Mouse (Mus musculus) spleen, adult 12 weeks (tissue): ENCODE results near the gene 2010300C02Rik.
"Not testable (repeated sequence)": the region's sequence is repeated elsewhere in the genome, so short reads cannot be mapped to it uniquely, and the experiment has no call there.

Experiments
- DNase-seq: peaks from one replicate; pipeline ENCODE4 v3.0.0; 2022; ENCODE audit warnings: low spot score

Gene 2010300C02Rik

GRCm38 (mm10) chr1:37719761-37720640, at the start of gene 2010300C02Rik:
Gene 2010300C02Rik, minus strand, starts transcription at chr1:37720085.
- DNase-seq, result no peak

GRCm38 (mm10) chr1:37759407-37759806, 39.5 kb upstream of the 2010300C02Rik start:
- DNase-seq, result no peak

- no peak for DNase-seq
Measured at GRCm38 (mm10) chr1:37744650-37745259, 24.9 kb upstream of the 2010300C02Rik start.

GRCm38 (mm10) chr1:37742602-37743270, 22.9 kb upstream of the 2010300C02Rik start:
- no peak for DNase-seq

- no peak for DNase-seq
Measured at GRCm38 (mm10) chr1:37742126-37742525, 22.2 kb upstream of the 2010300C02Rik start.

GRCm38 (mm10) chr1:37740161-37740802, 20.4 kb upstream of the 2010300C02Rik start:
- DNase-seq, result no peak

GRCm38 (mm10) chr1:37738895-37739294, 19.0 kb upstream of the 2010300C02Rik start:
- no peak for DNase-seq

GRCm38 (mm10) chr1:37737045-37737444, 17.2 kb upstream of the 2010300C02Rik start:
- DNase-seq, result no peak

- DNase-seq, result no peak
Measured at GRCm38 (mm10) chr1:37735932-37736331, 16.0 kb upstream of the 2010300C02Rik start.

GRCm38 (mm10) chr1:37734841-37735240, 15.0 kb upstream of the 2010300C02Rik start:
- DNase-seq, result no peak

GRCm38 (mm10) chr1:37729353-37729752, 9.5 kb upstream of the 2010300C02Rik start:
- DNase-seq, result no peak

GRCm38 (mm10) chr1:37728053-37728452, 8.2 kb upstream of the 2010300C02Rik start:
- DNase-seq, result no peak

- no peak for DNase-seq
Measured at GRCm38 (mm10) chr1:37727186-37727585, 7.3 kb upstream of the 2010300C02Rik start.

- no peak for DNase-seq
Measured at GRCm38 (mm10) chr1:37726426-37726825, 6.5 kb upstream of the 2010300C02Rik start.

- DNase-seq, result no peak
Measured at GRCm38 (mm10) chr1:37725880-37726279, 6.0 kb upstream of the 2010300C02Rik start.

- no peak for DNase-seq
Measured at GRCm38 (mm10) chr1:37721092-37721491, 1.2 kb upstream of the 2010300C02Rik start.

GRCm38 (mm10) chr1:37719030-37719723, 708 bp downstream of the 2010300C02Rik start:
- no peak for DNase-seq

- DNase-seq, result no peak
Measured at GRCm38 (mm10) chr1:37718516-37718915, 1.4 kb downstream of the 2010300C02Rik start.

- DNase-seq, result no peak
Measured at GRCm38 (mm10) chr1:37717415-37718195, 2.3 kb downstream of the 2010300C02Rik start.

- DNase-seq, result not testable (repeated sequence)
Measured at GRCm38 (mm10) chr1:37712357-37712737, 7.5 kb downstream of the 2010300C02Rik start.
